Mouse (Mus musculus) layer of hippocampus, postnatal 36 days (tissue): ENCODE data around the gene Clmn. TPM values are rescaled to one million over a fixed set of nuclear protein-coding genes. Genes with fewer than 3 reads are reported as not detected.
"Not testable (repeated sequence)": the region's sequence is repeated elsewhere in the genome, so short reads cannot be mapped to it uniquely, and the experiment has no call there.

Experiments used
- DNase-seq, 2 experiments: peaks; one replicate each; pipeline ENCODE4 v3.0.0; 2022
- total RNA-seq, 2 experiments: library from RNA; stranded (reverse); gene quantifications; 2 replicates each; pipeline ENCODE4 v1.2.3; 2021

The Clmn gene
- total RNA-seq, 2 experiments from 2014 or later = 91.9 to 104 TPM

DNA sequence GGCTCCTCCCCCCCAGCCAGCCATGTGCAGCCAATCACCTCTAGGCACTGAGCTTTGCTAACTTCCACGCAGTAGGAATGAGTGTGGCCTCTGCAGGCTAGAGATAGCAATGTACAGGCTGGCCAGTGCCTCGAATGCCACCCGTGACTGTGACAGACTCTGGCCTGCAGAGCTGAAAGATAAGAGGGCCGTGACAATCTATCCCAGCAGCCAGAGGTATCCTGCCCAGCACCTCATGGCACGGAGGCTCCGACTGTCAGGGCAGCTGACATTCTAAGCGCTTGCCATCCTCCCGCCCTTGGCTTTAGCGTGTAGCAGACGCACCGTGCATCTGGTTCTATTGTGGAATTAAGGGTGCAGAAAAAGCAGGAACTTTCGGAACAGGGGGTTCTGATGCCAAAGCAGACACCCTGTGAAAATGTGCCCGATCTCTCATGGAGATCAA is 26.9 kb downstream of the Clmn start:
- DNase-seq = peak; percentile 62 to 65

DNA sequence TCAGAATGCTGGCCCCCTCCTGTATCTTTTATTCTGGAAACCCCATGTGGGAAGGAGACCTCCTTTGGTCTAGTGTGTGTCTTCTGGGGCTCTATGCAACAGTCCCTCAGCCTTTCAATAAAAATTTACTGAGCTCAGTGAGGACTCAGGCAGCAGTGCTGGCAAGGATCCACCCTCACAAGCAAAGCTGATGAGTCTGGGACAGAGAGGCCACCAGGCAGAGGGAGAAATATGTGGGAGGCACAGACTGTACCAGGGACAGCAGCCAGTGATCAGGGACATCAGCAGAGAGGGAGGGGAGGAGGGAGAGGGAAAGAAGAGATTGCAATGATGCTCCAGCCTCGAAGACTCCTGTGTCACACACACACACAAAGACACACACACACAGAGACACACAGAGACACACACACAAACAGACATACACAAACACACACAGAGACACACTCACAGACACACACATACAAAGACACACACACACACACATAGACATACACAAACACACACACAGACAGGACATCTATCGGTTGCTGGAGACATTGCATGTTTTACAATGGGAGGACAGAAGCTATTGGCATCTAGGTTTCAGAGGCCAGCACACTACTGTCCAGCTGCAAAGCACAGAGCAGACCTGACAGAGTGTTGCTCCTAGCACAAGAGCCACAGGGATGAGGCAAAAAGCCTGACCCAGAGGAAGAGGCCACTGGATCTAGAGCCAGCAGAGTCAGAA is 27.6 kb downstream of the Clmn start:
- peak; percentile 82 to 85 for DNase-seq

DNA sequence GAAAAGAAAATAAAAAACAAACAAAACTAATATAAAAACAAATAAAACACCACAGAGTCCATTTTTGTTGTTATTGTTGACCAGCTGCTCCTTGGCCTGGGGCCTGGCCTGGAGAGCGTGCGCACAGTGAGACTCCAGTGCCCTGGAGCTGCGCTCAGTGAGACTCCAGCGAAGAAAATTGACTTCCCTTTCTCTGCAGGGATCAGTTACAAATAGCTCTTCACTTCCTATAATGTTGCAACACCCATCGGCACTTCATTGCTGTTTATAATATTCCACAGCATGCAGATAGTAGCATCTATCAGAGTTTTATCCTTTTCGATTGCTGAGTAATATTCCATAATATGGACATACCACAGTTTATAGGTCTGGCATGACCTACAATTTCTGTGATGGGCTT is 28.6 kb downstream of the Clmn start:
- DNase-seq = no peak

DNA sequence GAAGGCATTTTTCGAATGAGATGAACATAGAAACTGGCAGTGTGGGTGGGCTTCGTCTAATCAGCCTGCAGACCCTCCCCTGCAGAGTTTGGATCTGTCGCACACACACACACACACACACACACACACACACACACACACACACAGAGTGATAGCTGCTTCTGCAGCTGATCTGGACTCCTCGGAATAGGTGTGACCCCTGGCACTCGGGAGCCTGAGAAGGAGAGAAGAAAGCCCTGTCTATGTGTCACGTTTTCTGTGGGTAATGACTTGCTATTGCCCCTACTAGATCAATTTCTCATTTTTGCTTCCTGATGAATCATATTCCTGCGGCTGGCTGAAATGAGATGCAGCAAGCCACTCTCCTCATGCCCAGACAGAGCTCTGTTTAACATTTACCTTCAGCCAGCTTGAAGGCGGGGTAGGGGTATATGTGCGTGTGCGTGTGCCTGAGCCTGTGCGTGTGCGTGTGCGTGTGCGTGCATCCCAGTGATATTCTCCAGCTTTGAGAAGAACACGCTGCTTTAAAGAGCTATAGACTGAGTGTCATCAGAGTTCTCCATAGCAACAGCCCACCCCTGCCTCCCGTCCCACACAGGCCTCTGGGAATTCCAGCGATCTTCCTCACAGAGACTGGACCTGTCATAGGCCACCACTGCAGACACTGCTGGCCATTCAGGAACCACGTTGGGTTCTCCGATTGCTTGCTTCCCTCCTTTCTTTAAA is 29.3 kb downstream of the Clmn start:
- DNase-seq = no peak

DNA sequence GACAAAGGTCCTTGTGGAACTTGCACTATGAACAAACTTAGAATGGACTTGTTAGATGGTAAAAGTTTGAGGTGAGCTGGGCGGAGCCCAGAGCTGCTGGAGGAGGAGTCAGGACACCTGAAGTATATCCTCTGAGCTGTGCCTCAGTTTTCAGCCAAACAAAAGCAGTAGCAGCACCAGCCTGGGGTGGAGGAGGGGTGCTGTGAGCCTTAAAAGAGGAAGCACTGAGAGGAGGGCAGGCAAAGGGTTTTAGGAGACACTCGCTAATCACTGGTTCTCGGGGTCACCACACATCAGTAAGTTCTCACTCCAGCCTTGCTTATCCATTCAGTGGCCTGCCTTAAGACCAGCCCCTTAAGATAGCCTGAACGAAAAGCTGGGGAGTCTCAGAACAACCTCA is 30.1 kb downstream of the Clmn start:
- DNase-seq = no peak

DNA sequence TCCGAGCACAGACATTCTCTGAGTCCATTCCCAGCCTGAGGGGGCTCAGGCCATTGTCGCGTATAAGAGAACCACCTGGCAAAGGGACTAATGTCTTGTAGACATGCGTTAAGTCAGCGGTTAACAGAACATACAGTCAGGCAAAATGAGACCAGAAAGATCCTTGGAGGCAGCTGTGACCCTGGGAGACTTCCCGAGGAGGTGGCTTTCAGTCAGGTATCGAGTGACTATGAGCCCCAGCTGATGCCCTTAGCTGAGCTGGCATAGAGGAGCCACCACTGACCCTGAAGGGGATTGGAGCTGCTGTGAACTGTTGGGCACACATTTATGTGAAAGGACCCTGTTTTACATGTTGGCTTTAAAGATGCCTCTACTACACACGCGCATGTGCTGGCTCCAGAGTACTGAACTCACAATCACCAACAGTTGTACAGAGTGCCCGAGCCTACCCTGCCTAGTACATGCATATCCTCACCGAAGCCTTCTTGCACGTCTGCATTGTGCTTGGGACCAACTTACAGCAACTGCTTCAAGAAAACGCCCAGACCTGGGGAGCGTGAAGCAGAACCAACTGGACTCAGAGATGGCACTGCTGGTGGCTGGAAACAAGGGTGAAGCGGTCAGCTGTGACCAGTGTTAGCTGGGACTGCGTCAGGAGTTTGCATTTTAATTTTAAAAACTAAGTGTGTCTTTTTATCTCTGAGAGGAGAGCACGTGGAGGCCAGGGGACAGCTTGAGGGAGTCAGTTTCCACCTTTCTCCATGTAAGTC is 34.0 kb downstream of the Clmn start:
- no peak for DNase-seq

DNA sequence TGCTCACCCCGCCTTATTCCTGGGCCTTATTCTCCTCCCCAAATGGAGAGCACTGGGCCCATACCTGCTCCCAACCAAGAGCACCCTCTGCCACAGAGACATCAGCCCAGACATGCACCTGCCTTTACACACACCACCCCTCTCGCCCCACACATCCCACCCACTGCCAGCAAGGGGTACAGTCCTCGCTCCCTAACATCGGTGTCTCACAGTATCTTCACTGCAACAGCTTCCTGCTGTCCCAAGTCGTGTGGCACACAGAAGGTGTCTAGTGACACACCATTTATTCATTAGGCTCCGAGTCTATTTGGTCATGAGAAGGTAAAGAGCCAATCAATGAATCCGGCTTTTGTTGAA is 34.6 kb downstream of the Clmn start:
- DNase-seq = no peak

DNA sequence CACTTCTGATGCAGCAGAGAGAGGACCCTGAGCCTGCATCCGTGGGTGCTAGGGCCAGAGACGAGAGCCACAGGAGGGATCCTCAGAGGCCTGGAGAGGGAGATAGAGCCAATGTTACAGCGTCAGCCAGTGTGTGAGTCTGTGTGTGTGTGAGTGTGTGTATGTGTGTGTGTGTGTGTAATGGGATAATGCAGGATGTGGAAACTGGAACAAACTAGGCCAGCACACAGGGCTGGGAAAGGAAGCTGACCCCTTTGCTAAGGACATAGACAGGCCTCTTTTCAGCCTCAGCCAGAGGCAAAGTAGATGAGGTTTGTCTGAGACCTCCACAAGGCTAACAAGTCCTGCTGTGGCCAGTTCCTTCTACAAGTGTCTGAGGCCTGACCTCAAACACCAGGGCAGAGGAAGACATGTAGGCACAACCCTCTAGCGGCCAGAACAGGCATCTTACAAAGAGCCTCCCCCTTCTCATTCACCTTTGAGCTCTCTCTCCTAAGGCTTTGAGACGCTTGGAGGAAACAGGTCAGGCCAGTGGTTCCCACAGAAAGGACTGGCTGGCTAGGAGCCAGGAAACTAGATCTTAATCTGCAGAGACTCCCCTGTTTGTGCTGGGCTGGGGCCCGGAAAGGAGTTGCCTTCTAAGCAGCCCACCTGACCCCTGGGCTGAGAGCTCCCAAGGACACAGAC is 35.1 kb downstream of the Clmn start:
- DNase-seq = no peak

DNA sequence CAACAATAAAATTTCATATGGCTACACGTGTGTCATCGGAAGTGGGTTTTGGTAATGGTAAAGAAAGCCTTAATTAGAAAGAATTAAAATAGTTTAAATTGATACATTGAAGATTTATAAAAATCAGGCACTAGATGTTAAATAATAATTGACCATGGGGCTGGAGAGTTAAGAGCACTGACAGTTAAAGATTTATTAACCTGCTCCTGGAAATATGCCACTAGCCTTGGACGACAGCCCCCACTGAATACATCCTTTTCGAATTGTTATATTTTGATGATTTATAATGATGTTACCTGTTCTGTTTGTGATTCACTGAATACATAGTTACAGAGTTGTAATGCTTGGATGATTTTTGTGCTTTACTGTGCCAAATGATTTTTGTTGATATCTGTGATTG is 35.9 kb downstream of the Clmn start:
- not testable (repeated sequence) for DNase-seq

DNA sequence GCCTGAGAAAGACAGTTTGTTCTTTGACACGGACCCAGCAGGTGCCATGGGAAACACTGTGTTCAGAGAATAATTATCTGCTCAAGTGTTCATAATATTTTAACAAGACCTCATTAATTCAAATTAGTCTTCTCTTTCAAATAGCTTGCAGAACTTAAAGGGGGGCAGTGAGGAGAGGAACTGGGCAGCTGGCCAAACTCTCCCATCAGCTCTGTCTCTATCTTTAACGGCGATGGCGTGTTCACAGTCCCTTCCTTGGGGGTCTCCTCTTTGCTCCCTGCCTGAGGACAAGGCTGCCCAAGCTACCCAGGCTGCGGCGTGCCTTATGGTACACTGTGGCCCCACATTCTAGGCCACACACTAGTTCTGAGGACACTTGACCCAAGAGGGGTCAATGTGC is 37.2 kb downstream of the Clmn start:
- no peak for DNase-seq

DNA sequence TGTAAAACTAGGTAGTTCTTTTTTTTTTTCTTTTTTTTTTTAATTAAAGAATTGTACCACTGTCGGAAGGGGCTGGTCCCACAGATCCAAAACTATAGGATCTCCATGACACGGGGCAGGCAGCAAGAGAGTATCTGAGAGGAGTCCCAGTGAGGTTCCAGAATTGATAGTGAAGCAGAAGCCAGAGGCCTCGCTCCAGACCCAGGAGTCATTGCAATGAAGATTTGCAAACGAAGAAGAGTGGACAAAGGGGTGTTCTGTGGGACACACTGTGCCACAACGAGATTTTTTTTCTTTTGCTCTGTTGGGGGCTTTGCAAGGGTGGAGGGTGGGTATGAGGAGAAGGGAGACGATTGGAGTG is 40.0 kb downstream of the Clmn start:
- DNase-seq = no peak

DNA sequence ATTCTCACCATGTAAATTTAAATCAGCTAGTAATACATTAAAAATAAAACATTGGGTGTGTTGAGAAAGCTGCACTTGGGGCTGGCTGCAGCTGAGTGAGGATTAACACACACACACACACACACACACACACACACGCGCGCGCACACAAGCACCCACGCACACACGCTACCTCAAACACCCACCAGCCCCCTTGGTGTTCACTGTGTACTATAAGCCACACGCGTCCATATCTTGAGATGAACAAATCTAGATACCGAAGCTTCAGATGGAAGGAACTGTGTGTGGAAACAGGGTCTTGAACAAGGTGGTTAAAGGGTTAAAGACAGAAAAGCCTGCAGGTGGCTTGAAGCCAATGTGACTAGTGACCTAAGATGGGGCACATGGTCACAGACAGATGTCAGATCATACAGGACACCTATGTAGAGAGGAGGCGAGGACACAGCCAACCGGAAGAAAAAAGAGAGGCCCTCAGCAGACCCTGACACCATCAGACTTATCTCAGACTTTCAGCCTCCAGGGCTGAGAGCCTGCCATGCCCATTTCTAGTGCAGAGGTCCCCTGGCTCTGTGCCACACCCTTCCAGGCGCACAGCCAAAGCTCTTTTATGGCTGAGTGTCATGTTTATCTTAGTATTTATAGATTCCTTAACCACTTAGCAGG is 40.5 kb downstream of the Clmn start:
- DNase-seq = no peak

DNA sequence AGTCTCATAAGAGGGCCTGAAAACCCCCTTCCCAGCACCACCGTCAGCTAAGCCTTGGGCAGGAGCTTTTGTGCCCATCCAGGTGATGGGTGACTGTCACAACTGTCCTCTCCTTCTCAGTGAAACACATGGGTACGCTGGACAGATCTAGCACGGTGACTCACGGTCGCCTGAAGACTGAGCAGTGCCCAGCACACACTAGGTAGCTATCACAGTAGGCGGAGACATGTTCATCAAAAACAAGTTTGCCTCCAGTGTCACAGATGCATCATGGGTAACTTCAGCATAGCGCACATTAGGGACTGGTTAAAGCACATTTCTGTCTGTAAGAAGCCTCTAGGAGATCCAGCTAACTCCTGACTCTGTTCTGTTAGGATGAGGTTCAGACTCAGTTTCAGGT is 41.2 kb downstream of the Clmn start:
- no peak for DNase-seq

DNA sequence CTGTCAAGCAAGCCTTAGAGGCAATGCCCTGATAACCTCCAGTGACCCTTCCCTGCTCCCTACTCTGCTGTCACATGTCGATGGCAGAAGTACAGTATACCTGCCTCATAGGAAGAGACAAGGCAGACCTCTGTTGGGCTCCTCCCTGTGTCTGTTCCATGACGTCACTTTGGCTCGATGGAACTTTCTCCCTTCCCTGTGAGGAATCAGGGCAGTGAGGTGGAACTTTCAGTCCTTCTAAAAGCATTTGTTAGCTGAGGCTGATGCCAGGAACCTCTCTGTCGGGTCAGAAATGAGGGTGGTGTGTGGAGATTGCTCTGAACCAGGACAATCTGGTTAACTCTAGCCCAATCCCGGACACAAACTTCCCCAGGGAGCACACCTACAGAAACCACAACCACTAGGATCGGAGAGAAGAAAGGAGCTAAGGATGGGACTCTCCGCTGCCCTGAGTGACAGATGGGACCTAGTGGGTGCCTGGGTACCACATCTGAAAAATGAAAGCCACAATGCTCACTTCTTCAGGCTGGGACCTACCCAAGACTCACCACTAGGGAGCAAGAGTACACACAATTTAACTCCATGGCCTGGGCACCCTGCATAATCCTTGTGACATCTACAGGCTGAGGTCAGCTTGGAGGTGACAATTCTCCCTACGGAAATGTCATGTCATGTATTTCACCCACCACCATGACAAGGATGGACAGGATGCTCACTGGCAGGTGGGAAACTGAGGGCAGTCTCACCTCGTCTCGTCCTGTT is 41.9 kb downstream of the Clmn start:
- no peak for DNase-seq

DNA sequence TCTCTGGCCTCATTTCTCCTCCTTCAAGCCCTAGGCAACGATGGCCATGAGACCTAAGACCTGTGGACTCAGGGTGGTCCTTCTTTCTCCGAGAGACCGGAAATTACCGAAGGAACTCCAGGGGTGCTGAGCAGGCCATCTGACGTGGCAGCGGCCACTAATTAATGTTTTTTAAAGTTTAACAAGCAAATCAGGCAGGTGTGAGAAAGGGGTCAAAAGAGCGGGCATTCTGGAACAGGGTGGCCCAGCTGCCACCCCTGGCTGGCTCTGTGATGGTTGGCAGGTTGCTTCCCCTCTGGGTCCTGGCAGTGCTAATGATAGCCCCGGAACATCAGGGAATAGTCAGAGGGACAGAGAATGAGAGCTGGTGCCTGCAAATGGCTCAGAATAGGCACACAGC is 42.7 kb downstream of the Clmn start:
- DNase-seq = no peak

DNA sequence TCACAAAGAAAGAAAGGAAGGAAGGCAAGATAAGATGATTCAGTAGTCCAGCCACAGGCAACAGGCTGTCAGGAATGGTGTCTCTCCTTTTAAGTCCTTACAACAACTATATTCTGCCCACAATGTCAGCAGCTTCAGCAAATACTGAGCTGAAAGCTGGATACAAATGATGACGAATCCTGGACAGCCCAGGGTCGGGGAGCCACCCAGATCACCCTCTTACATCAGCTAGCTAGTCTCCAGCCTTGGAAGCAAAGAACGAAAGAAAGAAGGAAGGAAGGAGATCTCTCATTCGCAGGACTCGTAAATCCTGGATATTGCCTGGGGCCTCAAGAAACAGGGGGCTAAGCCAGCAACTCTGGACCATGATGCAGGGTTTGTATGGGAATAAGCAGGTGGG is 44.8 kb downstream of the Clmn start:
- DNase-seq = no peak

DNA sequence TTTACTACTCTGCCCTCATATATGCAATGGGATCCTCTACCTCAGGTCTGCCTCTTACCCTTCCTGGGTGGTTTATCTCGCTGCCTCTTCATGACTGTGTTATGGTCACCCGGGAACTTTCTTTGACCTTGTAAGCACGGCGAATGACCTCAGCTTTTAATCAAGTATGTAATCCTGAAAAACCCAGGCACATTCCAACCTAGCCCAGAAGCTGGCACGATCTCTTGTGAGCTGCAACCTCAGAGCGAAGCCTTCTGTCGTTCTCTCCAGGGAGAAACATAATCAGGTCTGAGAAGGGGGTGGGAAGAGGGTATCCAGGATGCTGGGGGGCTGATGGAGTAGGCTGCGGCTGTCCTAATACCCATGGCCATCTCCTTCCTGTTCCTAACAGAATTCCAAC is 45.8 kb downstream of the Clmn start:
- no peak for DNase-seq

DNA sequence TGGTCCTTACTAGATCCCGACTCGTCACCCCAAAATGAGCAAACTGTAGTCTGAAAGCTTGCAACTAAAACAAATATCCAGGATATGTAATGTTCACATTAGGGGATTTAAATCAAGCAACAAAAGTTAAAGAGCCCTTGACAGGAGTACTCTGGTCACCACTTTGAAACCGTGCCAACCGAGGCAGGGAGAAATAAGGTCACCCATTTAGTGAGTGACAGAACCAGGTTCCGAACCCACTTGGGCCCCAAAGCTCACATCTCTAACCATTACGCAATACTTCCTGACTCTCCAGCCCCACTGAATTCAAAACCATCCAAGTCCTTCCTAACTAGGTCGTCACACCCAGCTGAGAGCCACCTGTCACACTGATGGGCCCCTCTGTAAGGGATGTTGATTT is 46.8 kb downstream of the Clmn start:
- no peak for DNase-seq

DNA sequence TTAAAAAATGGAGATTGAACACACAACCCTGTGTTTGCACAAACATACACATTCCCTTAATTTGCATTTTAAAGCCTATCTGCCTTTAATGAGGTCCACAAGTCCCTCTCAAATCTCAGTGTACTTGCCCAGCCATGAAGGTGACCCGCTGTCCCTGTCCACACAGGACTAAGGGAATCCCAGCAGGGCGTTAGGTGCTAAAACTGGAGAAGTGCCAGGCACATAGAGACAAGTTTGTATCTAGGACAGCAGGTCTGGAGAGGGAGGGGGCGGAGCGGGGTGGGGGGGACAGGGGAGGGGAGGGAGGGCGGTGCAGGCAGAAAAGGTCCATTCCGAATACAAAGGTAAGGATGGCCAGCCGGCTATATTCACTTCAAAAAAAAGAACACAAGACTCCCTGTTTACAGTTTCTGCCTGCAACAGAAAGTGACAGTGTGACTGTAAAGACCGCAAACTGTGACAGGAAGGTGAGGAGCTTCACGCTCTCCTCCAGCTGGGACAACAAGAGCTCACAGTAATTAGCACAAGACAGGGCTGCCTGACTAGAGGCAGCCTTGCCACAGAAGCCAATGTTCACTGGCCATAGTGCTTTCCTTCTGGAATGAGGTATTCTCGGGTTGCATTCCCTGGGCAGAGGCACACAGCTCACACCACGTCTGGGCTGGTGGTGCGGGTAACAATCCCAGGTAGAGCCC is 47.6 kb downstream of the Clmn start:
- no peak for DNase-seq

DNA sequence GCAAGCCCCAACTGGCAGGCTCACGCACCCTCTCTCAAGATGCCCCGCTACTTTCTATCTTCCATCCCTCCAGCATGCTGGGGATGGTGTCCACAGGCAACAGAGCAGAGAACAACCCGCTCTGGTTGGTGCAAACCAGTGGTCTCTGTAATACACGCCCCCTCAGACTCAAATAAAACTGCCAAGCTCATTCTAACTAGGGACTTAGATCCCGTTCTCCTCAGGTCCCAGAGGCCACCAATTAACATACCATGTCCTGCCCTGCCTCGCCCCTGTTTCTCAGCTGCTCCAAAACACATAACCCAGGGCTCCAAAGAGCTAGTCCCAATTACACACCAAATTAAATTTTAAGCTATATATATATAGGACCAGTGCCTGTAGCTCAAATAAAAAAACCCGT is 50.6 kb downstream of the Clmn start:
- no peak for DNase-seq

DNA sequence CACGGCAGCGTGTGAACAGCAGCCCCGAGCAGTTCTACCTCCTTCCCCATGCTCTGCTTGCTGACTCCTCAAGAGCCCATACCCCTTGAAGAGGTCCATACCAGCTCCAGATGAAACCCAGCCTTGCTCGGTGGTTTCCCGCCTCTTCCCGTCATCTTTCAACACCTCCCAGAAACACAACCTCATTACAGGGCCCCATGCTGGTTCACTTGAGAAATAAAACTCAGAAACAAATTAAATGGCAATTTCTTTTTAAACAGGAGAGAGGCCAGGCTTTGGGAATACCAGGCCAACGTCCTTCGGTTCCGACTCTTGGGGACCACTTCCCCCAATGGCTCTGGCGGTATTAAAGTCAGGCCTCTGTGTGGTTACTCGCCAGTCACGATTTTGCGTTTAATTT is 51.1 kb downstream of the Clmn start:
- no peak for DNase-seq
